Mouse (Mus musculus) embryonic fibroblast, embryonic 13.5 days (primary cell): ENCODE data around the gene Orm3.

ENCODE experiments used
- CTCF ChIP-seq: IDR thresholded peaks from 2 replicates; pipeline ENCODE4 v1.5.1; 2011; ENCODE audit warnings: mild to moderate bottlenecking, control low read depth, low read length, moderate library complexity, borderline replicate concordance; ENCODE audit not compliant: insufficient read depth
- POLR2A ChIP-seq: IDR thresholded peaks from 2 replicates; pipeline ENCODE4 v1.6.1; 2011; ENCODE audit warnings: low read depth, mild to moderate bottlenecking, control low read depth, low read length, moderate library complexity

DNA sequence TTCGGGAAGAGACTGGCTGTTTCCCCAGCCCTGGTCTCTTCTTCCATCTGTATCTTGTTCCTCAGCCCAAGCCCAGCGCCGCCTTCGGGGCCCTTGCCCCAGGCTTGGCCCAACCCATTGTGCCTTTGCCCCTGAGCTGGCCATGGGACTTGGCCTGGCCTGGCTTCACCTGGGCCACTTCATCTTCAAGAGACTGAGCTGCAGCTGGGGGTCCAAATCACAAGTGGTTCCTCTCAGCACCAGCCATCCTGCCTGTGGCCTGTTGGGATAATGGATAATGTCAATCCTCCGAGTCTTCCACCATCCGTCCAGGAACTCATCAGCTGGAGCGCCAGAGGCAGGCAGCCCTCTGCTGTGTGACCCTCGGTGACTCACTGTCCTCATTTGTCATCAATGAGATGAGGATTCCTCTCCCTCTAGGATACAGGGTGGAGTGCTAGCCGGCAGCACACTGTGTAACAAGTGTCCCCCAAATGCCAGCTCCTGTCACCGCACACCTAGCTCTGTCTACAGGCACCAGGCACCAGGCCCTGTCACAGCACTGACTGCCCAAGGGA lies 42.1 kb downstream of the Orm3 start:
- TF ChIP-seq POLR2A (no peak), CTCF (no peak)
